Mouse (Mus musculus) spleen, adult 18-20 months (tissue): ENCODE results near the gene Mtmr10.

Source experiments
- DNase-seq, 2 experiments: peaks; one replicate each; pipeline ENCODE4 v3.0.0; 2022; ENCODE audit warnings: mixed read lengths in 2 of 2

Mtmr10 gene

DNA sequence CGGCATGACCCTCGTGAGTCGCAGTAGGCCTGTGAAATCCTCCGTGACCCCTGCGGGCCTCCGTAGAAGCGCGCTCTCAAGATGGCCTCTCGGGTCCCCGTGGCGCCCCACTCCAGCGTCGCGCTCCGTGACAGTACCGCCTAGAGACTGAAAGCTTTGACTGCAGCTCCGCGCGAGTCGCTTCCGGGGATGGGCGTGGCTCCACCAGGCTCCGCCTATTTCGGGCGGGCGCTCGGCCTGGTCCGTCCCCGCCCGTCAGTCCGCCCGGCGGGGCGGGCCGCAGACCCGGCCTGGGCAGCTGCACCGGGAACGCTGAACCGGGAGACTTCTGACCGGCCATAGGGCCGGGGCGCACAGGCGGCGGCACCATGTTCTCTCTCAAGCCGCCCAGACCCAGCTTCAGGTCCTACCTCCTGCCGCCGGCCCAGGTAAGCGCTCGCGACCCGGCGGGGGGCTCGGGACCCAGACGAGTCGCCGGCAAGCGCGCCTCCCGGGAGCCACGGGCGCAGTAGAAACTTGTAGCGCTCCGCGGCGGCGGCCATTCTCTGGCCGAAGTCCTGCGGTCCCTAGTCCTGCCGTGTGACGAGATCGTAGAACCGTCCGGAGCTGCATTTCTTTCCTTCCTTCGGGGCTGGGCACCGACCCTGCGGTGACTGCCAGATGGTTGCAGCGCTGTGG is at the start of gene Mtmr10:
Mtmr10 (plus strand) TSS at position 240 of the 678 bp plus-strand sequence.
- peak; percentile 95 to 97 for DNase-seq

DNA sequence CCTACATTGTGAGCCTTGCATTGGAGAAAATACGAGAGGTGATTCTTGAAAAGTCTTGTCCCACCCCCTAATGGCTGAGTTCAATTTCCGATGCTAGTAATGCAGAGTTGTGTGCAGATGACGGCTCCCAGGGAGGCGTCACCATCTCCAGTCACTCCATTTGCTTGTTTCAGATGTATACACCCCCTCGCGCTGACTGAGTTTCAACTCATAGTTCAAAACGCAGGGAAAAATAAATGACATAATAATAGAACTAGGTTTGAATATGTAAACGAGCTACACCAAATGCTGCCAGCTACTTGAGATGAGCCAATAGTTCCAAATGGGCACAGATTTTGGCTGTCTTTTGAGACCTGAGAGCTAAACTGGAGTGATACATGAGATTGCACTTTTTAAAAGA is 49.7 kb upstream of the Mtmr10 start:
- DNase-seq: no peak

- DNase-seq: no peak
These were observed 48.9 kb upstream of the Mtmr10 start for GRCm38 (mm10) chr7:64238410-64239086.

GRCm38 (mm10) chr7:64239138-64239805 is 48.2 kb upstream of the Mtmr10 start:
- DNase-seq: no peak

GRCm38 (mm10) chr7:64239806-64240315 is 47.6 kb upstream of the Mtmr10 start:
- no peak for DNase-seq

DNA sequence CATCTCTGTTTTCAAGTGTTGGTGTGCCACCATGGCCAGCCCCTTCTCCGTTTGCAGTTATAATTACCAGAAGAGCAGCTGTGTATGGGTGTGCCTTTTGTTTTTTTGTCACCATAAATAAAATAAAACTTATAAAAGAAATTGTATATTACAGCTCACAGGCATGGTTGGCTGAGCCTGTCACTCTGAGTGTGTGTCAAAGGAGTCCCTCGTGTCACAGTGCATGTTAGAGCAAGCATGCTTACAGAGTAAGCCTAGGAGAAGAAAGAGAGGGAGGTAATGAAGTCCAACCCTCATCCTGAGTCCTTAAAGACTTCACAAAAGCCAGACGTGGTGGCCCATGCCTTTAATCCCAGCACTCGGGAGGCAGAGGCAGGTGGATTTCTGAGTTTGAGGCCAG is 45.0 kb upstream of the Mtmr10 start:
- DNase-seq: no peak

DNA sequence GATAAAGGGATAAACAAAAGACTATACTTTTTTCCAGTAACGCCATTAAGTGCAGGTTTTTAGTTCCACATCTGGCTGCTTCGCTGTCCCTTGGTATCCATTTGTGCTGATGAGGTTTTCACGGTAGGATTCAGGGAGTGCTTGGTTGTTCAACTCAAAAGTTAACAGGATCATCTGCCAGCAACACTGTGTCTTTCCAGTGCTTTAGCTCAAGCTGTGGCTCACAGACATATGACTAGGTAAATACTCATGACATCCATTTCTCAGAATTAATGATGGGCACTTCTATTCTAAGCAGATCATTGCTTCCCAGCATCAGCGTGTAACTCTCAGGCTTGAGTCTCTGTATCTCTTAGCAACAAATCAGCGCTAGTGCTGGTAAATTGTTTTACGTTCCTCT is 43.1 kb upstream of the Mtmr10 start:
- no peak for DNase-seq

- DNase-seq: no peak
These were observed 40.7 kb upstream of the Mtmr10 start for GRCm38 (mm10) chr7:64246713-64247112.

GRCm38 (mm10) chr7:64248352-64248751 is 39.1 kb upstream of the Mtmr10 start:
- no peak for DNase-seq

- DNase-seq: no peak
These were observed 37.7 kb upstream of the Mtmr10 start for GRCm38 (mm10) chr7:64249715-64250114.

DNA sequence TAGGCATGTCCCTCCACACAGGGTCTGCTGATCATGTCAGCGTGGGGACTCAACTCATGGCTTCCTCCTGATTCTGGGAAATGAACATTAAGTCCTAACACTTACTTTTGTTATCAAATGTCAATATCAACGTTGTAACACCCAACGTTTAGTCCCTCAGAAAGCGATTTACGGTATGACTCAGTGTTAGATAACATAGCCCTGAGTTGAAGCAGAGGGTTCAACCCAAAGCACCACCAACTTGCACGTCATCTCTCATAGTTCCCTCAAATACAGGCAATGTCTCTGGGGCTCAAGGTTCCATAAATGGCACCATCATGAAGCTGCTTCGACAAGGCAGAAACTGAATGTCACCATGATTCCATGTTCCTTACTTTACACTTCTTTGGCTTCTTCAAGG is 37.0 kb upstream of the Mtmr10 start:
- no peak for DNase-seq

GRCm38 (mm10) chr7:64253736-64254135 is 33.7 kb upstream of the Mtmr10 start:
- no peak for DNase-seq

- no peak for DNase-seq
These were observed 21.8 kb upstream of the Mtmr10 start for GRCm38 (mm10) chr7:64265502-64266279.

GRCm38 (mm10) chr7:64266587-64266986 is 20.9 kb upstream of the Mtmr10 start:
- DNase-seq: no peak

DNA sequence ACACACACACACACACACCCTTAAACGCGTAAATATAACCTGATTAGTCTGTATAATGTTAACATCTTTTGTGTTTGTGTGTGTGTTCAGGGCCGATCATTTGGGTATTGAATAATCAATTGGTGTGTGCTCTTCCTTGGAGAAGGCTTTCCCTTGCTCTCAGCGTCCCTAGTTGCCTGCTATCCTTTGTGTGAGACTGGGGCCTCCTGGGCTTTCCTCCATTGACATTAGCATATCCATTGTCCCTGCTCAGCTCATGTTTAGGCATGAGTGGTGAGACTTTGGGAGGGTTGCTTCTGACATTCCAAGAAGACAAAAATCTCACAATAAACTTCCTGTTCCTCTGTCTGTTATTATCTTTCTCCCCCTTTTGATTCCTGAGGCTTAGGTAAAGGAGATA is 15.5 kb upstream of the Mtmr10 start:
- no peak for DNase-seq

- no peak for DNase-seq
These were observed 11.9 kb upstream of the Mtmr10 start for GRCm38 (mm10) chr7:64275518-64275917.

DNA sequence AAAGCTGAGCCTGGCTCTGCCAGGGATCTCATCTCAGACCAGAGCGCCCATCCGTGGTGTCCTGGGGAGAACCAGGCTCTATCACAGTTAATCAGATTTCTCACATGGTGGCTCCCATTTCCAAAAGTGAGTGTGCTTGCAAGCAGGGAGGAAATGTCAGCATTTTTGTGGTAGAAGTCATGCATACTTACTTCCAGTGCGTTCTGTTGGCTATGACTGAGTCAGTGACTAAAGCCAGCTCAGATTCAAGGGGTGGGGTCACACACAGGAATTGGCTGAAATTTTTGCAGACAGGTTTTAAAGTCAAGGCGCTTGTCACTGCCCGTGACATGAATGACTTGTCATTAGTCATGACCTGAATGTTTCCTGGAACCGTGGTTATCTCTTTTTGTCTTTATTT is 10.5 kb upstream of the Mtmr10 start:
- no peak for DNase-seq

- no peak for DNase-seq
These were observed 8.9 kb upstream of the Mtmr10 start for GRCm38 (mm10) chr7:64278526-64278925.

GRCm38 (mm10) chr7:64279548-64279947 is 7.9 kb upstream of the Mtmr10 start:
- no peak for DNase-seq

- no peak for DNase-seq
These were observed 887 bp upstream of the Mtmr10 start for GRCm38 (mm10) chr7:64286566-64286965.

DNA sequence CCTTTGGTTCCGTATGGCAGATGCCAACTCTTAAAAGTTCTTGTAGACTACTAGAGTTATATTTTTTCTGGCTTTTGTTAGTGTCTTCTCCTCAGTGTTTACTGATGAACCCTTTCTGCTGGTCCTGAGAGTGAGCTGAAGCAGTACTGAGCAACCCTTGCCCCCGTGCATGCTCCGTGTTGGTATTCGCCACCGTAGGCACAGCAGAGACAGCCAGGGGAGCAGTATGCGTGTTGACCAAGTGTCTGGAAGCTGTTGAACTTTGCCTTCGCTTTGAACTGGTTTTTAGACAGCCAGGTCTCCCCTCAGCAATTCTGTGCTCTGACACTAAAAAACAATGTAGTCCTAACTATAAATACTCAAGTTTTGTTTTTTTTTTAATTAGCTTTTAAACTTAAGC is 2.0 kb downstream of the Mtmr10 start:
- DNase-seq: no peak

GRCm38 (mm10) chr7:64290431-64290830 is 3.0 kb downstream of the Mtmr10 start:
- DNase-seq: no peak

DNA sequence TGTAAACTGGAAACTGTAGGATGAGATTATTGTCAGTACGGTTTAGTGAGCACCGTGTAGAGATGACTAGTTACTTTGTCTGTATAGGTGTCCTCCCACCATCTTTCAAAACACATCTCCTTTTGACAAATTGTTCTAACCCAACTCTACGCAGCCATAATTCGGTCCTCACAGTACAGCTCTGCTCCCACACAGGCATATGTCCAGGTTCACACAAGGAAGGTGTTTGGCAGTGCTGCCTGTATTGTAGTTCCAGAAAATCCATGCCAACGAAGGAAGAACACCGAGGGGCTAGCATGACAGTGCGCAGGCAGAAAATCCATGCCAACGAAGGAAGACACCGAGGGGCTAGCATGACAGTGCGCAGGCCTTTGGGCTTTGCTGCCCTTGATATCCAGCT is 4.3 kb downstream of the Mtmr10 start:
- no peak for DNase-seq
